Mouse (Mus musculus) splenic B cell, adult 2 months (primary cell): ENCODE measurements around the gene Cib3.

Experiments
- DNase-seq: peaks from one replicate; pipeline ENCODE4 v3.0.0-alpha.2; 2011; ENCODE audit warnings: low read depth, low spot score
- H3K27me3 ChIP-seq: 2 replicates; pipeline ENCODE4 v1.6.1; 2012; ENCODE audit warnings: mild to moderate bottlenecking, low read length, moderate library complexity, mixed read lengths; ENCODE audit not compliant: control insufficient read depth, poor library complexity, insufficient read depth, severe bottlenecking
- H3K36me3 ChIP-seq: 2 replicates; pipeline ENCODE4 v1.6.1; 2012; ENCODE audit warnings: mild to moderate bottlenecking, low read length, moderate library complexity, mixed read lengths; ENCODE audit not compliant: control insufficient read depth, poor library complexity, insufficient read depth, severe bottlenecking

Cib3 gene

DNA sequence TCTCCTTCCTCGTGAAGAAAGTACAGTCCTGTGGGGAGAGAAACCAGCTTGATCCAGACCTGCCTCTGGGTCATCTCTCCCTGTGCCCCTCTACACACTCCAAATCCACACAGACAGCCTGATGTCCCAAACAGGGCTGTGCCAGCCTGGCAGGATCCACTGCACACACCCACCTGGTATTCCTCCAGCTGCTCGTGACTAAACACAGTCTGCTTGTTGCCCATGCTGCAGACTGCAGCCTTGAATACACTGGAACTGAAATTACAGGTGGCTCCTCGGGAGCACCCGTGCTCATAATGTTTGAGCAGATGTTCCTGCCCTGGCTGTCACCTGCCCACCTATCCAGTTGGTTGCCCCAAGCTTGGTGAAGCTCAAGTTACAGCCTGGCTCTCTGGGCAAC is at the start of gene Cib3:
Gene Cib3, minus strand, starts transcription at position 87 of the 400 bp plus-strand sequence.
- no peak for DNase-seq
- Histone ChIP-seq H3K36me3 (no peaks in the 10 kb centered on the region), H3K27me3 (no peaks in the 10 kb centered on the region)

DNA sequence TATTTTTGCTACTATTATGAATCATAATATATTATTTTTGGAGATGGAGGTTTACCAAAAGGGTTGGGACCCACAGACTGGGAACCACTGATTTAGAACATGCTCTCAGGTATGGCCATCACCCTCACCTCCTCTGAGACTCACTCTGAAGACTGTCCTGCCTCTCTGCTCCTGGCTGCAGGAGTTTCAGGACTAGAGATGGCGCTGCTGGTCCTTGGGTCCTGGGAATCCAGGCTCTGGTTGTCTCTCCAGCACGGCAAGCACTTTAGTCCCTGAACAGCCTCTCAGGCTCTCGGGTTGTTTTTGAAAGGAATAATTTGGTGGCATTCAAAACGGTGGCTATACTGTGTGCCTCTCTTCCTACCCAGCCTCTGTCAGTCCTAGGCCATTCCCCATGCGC is 49.2 kb upstream of the Cib3 start:
- H3K36me3 ChIP-seq, result no peaks in the 10 kb centered on the region; the same call in 1 of the 2 replicates
- H3K27me3 ChIP-seq, result no peaks in the 10 kb centered on the region
- no peak for DNase-seq

GRCm38 (mm10) chr8:72261431-72261830 is 48.8 kb upstream of the Cib3 start:
- H3K27me3 ChIP-seq, result no peaks in the 10 kb centered on the region
- peaks cover 2% of the 10 kb centered on the region; the same call in 1 of the 2 replicates for H3K36me3 ChIP-seq
- DNase-seq, result no peak

DNA sequence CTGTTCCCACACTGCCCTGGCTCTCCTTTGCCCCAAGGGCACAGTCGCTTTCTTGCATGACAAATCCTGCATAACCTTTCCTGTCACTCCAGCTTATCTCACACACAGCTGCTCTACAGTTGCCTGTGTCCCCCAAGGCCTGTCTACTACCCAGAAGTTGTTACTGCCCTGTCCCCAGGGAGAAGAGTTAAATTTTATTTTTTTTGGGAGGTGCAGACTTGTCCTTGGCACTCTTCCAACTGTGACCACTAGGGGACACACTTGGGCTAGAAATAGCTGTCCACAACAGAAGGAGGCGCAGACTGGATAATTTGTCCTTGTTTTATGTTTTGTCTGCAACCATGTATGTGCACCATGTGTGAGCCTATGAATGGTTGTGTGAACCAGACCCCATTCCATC is 48.4 kb upstream of the Cib3 start:
- peaks cover 2% of the 10 kb centered on the region; the same call in 1 of the 2 replicates for H3K36me3 ChIP-seq
- DNase-seq, result peak; percentile 93
- no peaks in the 10 kb centered on the region for H3K27me3 ChIP-seq

- Histone ChIP-seq H3K36me3 (peaks cover 2% of the 10 kb centered on the region; the same call in 1 of the 2 replicates), H3K27me3 (no peaks in the 10 kb centered on the region)
- peak; percentile 50 for DNase-seq
Observed at GRCm38 (mm10) chr8:72260585-72260984, 47.9 kb upstream of the Cib3 start.

GRCm38 (mm10) chr8:72259862-72260261 is 47.2 kb upstream of the Cib3 start:
- DNase-seq, result no peak
- Histone ChIP-seq H3K27me3 (no peaks in the 10 kb centered on the region), H3K36me3 (peaks cover 4% of the 10 kb centered on the region; the same call in 1 of the 2 replicates)

GRCm38 (mm10) chr8:72257902-72258238 is 45.2 kb upstream of the Cib3 start:
- no peak for DNase-seq
- Histone ChIP-seq H3K36me3 (peaks cover 6% of the 10 kb centered on the region; the same call in 1 of the 2 replicates), H3K27me3 (no peaks in the 10 kb centered on the region)

DNA sequence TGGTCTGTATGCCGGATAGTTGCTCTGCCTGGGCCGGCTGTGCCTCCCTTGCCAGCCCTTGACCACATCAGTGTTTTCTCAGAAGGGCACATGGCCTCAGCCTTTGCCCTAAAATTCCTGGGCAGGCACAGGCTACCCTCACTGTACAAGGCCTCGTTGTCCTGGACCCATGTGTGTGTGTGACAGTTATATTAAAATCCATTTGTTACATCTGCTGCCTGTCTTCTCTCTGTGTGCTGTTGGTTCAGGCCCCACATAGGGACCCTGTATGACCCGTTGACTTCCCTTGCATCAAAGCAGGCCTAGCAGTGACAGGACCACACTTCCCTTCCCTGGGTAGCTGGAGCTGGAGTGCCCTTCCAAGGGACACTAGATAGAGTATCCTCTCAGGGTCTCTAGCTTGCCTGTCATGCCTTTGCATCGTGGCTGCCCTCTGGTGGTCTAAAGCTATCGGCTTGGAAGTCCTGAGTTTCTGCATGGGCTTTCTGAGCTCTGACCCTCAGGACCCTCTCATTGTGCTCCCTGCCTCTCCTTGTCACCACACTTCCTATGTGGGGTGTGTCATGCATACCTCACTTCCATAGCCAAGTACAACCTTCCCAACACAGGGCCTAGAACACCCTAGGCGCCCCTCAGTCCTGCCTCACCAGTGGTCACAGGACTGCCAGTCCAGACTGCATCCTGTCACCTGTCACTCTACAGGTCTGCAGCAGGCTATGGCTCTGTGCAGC is 44.7 kb upstream of the Cib3 start:
- H3K36me3 ChIP-seq, result peaks cover 6% of the 10 kb centered on the region; the same call in 1 of the 2 replicates
- H3K27me3 ChIP-seq, result no peaks in the 10 kb centered on the region
- DNase-seq, result peak; percentile 69

DNA sequence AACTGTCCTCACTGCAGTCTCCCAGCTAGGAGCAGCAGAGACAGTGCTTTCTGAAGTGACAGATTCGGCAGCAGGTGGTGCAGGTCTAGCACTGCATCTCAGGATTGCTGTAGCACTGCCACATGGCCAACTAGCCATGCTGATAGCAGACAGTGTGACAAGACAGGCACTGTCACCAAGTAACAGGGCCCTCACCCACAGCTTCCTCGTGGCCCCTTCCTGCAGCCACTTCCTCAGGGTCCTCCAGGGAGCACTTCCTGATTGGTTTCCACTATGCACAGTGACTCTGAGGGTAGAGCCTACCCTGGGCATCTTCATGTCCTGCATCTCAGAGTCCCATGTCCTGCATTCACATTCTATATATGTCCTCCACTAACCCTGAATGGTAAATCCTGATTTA is 32.0 kb upstream of the Cib3 start:
- Histone ChIP-seq H3K36me3 (peaks cover 4% of the 10 kb centered on the region), H3K27me3 (no peaks in the 10 kb centered on the region)
- DNase-seq, result no peak

DNA sequence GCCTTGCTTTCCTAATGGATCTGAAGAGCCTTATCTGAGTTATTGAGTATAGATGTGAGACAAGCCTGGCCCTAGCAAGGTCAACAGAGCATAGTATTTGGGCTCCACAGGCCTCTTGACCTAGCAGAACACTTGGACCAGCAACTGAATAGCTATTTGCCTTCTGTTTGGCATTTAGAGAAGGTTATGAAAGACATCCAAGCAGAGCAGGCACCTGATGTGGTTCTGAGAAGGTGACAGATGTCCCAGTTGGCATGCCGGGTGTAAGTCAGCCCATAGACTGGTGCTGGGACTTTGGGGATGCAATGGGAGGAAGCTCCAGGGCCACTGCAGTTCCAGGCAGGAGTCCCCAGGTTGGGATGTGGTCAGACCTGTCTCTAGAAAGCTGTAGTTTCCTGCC is 29.6 kb upstream of the Cib3 start:
- no peak for DNase-seq
- Histone ChIP-seq H3K27me3 (no peaks in the 10 kb centered on the region), H3K36me3 (peaks cover 2% of the 10 kb centered on the region; the same call in 1 of the 2 replicates)

DNA sequence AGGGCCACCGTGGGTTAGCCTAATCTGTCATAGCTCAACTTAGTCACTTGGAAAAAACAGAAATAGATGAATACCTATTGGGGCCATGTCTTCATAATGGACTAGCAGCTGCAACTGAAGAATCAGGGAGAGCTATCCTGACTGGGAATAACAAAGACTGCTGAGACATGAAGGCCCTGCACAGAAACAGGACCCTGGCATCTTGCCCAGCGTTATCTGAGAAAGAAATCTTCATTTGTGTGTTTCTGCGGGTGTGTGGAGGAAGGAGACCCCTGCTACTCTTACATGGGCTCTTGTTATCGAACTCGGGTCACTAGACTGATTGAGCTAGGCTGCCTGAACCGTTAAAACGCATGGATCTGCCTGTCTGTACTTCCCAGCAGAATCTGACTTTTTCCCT is 28.3 kb upstream of the Cib3 start:
- H3K36me3 ChIP-seq, result peaks cover 2% of the 10 kb centered on the region; the same call in 1 of the 2 replicates
- no peak for DNase-seq
- H3K27me3 ChIP-seq, result no peaks in the 10 kb centered on the region

- no peaks in the 10 kb centered on the region for H3K27me3 ChIP-seq
- DNase-seq, result no peak
- H3K36me3 ChIP-seq, result peaks cover 2% of the 10 kb centered on the region; the same call in 1 of the 2 replicates
Observed at GRCm38 (mm10) chr8:72240403-72240763, 27.7 kb upstream of the Cib3 start.

- peaks cover 2% of the 10 kb centered on the region; the same call in 1 of the 2 replicates for H3K36me3 ChIP-seq
- peak; percentile 99 for DNase-seq
- no peaks in the 10 kb centered on the region for H3K27me3 ChIP-seq
Observed at GRCm38 (mm10) chr8:72239499-72240402, 27.1 kb upstream of the Cib3 start, which contains the start of gene Ap1m1. Gene Ap1m1, plus strand, starts transcription at chr8:72240018.

GRCm38 (mm10) chr8:72222656-72223055 is 10.0 kb upstream of the Cib3 start:
- no peak for DNase-seq
- Histone ChIP-seq H3K27me3 (no peaks in the 10 kb centered on the region), H3K36me3 (no peaks in the 10 kb centered on the region; the same call in 1 of the 2 replicates)

DNA sequence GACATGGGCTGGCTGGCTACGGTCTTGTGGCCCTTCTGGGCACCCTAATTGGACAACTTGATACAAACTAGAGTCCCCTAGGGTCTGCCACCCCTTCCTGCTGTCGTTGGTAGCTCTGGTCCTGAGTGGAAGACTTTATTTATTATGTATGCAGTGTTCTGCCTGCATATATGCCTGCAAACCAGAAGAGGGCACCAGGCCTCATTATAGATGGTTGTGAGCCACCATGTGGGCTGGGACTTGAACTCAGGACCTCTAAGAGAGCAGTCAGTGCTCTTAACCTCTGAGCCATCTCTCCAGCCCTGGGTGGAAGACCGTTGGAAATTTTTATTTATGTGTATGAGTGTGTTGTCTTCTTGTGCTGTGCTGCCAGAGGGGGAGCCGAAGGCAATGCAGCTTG is 8.1 kb upstream of the Cib3 start:
- no peak for DNase-seq
- Histone ChIP-seq H3K27me3 (no peaks in the 10 kb centered on the region), H3K36me3 (no peaks in the 10 kb centered on the region; the same call in 1 of the 2 replicates)
